Mouse (Mus musculus) NIH3T3 (cell line): ENCODE data around the gene Trpm6.

ENCODE experiments used
- DNase-seq: peaks from one replicate; pipeline ENCODE4 v3.0.0-alpha.2; 2012; ENCODE audit warnings: low read depth

Trpm6 gene

DNA sequence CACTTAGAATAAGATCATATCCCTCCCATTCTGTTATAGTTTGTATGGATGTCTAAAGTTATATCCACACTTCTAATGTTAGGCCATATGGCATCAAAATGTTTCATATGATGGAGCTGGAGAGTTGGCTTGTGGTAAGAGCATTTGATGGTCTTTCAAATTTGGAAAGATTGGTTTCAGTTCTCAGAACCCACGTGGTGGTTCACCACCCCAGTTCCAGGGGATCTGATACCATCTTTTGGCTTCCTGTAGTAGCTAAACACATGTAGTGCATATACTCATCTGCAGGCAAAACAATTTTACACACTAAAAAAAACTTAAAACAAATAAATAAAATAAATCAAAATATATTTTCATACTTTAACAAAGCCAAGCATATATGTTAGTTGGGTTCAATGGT is 21.3 kb downstream of the Trpm6 start:
- no peak for DNase-seq

DNA sequence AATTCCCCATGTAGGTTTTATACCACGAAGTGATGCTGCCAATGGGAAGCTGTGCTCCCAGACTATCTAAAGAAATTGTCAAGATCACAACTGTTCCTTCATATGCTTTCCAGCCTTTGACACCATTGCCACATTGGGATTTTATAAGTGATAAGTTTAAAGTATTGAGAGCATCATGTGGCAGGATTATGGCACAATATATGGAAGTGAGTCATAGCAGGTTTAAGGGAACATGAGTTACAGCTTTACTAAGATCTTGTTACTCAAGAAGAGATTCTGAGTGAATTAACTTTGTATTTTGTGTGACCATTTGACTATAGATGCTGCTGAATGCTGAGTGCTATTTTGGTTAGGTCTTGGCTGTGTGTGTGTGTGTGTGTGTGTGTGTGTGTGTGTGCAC is 21.8 kb downstream of the Trpm6 start:
- peak; percentile 42 for DNase-seq

DNA sequence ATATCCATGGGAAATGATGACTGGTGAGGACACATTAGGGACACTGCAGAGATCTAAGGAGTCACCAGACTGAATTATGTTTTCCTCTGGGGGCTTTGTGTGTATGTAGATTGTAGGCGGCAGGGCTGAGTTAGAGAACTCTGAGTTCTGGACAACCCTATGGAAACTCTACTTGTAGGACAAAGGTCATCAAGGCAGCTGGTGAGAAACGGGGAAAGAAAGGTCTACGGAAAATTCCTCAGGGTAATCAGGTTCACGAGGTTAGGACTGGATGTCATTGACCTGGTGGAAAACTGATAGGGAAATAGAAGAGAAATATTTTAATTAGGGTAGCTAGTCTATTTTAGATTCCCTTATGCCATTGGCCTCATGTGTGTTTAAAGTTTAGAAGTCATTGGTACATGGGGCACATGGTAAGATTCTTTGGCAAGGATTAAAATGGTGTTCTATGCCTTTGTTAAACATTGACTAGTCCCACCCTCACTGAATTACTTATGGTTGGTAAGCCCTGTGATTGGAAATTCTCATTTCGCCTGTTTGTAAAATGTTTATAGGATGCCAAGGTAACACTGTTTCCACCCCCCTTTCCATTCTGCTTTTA is 23.2 kb downstream of the Trpm6 start:
- no peak for DNase-seq

DNA sequence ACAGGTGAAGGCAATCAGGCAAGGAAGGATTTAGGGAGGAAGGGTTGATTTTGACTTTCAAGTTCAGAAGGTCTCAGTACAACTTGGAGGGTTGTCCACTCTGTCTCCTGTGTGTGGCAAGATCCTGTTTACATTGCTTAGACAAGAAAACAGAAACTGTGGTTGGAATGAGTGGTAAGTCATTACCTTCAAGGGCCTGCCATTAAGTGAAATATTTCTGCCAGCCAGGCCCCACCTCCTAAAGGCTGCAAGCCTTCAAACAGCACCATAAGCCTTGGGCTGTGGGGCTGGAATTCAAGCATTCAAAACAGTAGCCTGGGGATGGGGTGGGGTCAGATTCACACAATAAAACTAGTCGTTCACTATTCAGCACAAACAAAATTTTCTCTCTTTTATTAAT is 24.3 kb downstream of the Trpm6 start:
- DNase-seq: no peak

DNA sequence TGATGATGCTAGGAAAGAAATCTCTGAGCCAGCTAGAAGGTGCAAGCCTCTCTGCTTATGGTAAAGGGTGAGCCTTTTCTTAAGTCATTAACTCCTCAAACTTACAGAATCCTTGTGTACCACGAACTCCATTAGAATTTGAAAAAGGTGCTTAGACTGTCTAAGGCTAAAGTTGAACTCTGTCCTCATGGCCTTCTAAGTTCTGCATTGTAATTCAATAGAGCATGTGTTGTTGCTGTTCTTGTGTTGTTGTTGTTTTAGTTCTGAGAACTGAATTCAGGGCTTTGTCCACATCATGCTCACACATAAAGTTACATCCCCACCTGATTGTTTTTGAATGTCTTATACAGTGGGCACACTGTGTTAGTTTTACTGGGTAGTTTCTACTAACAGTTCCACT is 49.9 kb downstream of the Trpm6 start:
- no peak for DNase-seq

DNA sequence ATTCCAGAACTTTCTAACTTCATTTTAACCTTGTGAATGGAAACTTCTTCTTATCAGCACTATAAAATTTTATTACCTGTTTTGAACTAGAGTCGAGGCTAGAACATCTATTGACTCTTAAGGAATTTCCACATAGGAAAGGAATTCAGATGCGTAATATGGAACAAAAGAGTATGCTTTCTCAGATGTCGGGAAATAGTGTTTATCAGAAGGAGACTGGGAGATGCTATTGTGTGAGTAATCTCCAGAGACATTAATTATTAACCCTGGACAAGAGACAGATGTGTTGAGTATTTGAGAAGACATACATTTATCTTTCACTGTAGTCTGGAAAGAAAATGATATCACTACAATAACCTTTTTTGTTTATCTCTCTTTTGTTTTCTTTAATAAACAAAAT is 61.5 kb downstream of the Trpm6 start:
- no peak for DNase-seq

DNA sequence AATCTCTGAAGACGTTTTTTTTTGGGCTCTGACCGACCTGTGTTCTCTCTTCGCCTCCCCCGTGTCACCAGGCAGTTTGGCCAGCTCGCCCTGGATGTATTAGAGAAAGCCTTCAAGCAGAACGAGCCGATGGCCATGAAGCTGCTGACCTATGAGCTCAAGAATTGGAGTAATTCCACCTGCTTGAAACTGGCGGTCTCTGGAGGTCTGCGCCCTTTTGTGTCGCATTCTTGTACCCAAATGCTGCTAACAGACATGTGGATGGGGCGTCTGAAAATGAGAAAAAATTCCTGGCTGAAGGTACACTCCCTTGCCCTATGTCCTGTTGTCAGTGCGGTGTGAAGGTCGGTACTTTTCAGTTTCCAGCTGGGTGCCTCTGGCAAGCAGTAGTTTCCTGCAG is 65.4 kb downstream of the Trpm6 start:
- DNase-seq: no peak

DNA sequence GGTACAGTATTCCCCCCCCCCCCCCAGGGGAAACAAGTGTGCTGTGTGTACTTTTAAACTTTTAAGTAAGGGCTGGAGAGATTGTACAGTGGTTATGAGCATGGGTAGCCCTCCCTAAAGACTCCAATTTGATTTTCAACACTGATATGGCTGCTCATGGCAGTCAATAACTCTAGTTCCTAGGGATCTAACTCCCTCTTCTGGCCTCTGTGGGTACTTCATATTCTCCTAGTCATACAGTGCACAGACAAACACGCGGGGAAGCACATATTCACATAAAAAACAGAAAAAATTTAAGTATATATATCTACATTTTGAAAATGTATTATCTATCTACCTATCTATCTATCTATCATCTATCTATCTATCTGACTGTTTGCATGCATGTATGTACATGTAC is 67.6 kb downstream of the Trpm6 start:
- peak; percentile 55 for DNase-seq

DNA sequence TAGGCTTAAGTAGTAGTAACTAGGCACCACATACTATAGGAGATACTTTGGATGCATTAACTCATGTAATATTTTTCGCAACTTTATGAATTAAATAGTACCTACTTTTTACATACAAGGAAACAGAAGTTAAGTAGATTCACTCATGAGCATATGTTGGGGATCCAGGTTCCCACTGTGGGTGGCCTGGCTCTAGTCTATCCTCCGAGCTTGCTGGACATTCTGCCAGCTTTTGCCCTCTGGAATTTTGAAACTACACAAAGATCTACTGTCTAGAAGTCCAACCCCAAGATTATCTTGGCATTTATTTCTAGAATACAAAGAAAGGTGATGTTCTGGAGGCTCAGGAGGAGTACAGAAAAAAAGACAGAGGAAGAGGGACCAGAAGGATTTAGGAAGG is 78.8 kb downstream of the Trpm6 start:
- DNase-seq: no peak

DNA sequence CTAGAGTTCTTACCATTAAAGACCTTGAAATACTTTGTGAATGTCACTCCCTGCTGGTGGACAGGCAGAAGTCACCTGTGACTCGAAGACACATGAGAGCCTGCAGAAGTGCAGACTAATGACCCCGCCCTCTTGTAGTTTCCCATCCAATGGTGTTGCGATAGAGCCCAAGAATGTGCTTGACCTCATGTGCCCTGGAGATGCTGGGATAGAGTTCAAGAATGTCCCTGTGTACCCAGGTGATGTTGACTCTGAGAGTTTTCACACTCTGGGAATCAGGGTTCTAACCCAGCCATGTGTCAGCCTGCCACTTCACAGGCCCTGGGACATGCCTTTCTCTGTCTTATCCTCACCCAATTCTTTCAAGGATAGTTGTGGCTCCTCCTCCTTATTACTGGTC is 81.4 kb downstream of the Trpm6 start:
- no peak for DNase-seq

DNA sequence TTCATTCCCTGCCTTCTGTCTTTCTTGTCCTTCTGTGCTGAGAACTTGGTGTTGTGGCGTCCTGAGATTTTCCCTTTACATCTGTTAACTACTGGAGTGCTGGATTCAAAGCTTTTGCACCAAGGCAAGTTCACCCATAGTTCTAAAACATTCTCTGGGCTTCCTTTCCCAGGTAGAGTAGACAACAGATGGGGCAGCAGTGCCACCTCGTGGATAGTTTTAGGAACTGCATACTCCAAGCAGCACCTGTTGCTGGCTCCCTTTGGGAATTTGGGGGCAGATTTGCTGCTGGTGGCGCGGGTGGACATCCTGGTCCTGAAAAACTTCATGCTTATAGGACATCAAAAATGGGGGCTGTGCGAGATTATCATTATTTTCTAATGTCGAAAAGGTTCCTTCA is 85.2 kb downstream of the Trpm6 start:
- peak; percentile 87 for DNase-seq

DNA sequence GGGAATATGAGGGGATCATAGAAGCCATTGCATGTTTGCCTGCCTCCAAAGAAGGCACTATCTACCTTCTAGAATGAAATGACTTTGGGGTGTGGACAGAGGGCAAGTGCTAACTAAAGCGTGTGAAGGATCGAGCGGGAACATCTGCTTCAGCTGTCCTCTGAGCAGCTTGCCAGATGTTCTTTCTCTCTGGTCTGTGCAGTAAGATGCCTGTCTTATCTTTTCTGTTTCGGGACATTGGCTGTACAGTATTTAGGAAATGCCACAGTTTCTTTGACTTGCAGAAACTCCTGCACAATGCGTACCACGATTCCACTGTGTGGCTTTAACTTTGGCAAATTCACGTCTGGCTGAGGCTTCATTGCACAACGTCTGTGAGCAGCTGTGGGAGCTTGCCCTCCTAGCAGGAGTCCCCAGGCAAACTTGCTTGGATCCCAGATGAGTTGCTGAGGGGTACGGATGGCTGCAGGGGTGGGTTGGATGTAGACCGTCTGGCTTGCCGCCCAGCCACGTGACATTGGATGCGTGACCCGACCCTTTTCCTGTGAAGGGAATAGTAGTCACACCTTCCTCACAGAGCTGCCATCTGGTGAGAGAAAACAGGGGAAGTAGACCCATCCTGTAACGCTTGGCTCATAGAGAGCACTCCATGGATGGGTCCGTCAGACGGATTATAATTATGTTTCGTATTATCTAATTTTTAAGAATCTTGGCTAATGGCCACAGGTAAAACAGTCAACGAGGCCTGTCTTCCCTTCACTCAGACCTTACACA is 92.2 kb downstream of the Trpm6 start:
- DNase-seq: no peak

DNA sequence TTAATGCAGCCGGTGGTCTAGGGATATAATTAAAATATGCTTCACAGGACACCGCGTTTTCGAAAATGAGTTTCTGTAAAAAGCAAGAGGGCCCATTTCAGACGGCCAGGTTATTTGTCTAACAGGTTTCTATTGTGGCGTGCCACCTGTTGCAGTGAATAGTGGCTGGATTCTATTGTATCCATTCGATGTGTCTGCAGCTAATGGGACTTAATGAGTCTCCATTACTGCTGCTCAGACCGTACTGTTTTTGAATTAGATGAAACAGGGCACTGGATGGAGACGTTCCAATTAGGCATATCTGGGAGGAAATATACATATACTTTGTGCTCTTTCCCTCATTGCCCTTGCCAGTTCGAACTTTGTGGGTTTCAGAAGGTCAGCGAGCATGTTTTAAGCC is 92.8 kb downstream of the Trpm6 start:
- no peak for DNase-seq

DNA sequence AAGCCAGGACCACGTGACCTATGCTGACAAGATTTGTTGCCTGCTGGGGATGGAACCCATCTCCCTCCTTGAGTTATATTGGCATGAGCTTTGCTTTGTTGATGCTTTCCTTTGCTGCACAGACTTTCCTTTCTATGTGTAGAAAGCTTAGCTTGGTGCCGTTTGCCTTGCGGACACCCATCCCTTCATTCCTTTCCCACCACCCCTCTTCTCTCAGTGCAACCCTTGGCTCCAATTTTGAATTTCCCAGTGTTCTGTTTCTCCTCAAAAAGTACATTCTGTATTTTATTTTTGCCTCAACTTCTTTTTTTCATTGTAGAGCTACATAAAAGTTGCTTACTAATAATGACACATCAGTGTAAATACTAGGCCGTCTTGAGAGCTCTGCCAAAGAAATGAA is 96.6 kb downstream of the Trpm6 start:
- no peak for DNase-seq

DNA sequence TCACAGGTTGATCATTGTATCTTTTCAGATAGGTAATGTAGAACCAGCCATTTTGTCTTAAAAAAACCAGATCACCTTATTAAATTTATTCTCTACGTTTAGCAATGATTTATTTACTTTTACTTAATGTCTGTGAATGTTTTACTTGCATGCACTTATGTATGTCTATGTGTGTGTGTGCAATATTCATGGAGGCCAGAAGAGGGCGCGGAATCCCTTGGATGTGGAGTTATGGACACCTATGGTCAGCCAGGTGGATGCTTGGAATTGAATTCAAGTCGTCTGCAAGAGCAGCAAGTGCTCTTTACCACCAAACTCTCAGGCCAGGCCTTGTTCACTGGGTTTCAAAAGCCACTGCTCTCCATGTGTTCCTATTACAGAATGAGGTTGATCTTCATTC is 118.5 kb downstream of the Trpm6 start:
- DNase-seq: peak; percentile 24

DNA sequence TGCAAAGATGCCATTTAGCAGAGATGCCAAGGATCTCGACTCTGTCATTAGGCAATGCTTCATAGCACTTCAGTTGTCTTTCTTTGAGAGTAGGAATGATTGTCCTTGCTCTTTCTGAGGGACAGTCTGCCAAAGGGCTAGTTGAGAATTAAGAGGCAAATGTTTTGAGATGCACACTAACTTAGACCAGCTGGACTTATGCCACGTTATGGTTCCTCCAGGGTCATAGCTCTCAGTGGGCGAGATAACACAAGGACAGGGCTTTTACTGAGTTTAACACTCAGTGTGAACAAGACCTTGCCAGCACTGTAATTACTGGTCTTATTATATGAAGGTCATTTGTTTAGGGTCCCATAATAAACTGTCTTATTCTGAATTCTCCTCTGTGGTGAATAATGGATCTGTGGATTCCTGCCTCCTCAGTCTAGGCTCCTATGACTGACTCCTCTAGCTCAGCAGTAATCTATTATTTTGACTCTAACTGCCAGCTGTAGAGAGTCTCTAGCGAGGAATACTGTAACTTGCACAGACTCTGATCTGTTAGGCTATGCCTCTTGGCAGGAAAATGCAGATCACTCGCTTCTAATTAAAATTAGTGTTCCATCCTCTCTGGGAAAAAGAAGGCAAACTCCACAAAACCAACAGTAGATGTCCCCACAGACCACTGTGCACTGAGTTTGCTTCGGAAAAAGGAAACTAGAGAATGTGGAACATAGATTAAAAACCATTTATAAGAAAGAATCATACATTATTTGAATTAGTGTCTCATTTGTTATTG is 123.2 kb downstream of the Trpm6 start:
- peak; percentile 83 for DNase-seq

DNA sequence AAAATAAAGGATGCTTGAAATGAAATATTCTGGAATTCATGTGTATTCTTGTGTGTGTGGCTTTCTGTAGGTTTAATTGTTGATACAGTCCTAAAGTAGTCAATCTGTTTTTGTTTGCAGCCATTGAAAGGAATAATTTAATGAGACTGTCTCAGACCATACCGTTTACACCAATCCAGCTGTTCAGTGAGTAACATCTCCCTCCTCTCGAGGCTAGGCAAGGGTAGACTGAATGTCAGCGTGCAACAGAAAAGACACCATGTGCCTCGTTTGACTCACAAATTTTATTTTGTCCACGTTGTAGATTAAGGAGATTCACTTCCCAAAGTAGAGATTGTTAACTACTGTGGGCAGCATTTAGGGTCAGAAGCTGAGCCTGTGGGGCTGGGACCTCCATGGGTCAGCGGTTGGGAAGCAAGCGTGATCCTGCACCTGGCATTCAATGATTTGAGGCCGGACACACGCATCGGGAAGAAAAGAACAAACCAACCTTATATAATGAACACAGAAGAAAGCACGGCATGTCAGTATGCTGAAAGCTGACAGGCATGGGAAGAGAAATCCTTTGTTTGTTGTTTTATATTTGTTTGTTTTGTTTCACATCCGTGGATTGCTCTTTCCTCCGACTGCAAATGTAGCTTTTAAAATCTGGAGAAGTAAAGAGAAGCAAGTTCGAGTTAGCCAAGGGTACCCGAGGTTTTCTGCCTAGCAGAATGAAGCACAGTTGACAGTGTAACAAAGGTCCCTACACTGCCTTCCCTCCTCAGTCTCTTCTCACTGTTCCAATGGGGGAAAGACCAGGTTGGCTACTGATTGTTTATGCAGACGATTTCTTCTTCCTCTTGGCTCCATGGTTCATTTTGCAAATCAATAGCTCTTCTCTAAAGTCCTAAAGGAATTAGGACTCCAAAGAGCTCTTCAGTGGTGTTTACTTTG is 124.2 kb downstream of the Trpm6 start:
- no peak for DNase-seq

DNA sequence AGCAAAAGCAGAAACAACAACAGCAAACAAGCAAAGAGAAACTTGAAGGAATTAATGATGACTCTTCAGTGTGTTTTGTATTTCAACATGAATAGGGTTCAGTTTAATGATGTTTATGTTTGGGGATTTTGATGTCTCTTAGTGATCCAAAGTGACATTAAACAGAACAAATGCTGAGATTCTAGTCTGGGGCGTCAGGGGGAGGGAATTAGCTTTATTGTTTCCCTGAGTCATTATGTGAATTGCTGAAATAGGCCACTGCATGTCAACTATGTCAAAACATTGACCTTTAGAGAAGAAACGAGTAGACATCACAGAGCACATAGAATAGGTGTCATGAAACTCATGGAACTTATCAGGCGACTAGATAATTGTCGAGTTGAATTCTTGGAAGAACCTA is 129.5 kb downstream of the Trpm6 start:
- no peak for DNase-seq

DNA sequence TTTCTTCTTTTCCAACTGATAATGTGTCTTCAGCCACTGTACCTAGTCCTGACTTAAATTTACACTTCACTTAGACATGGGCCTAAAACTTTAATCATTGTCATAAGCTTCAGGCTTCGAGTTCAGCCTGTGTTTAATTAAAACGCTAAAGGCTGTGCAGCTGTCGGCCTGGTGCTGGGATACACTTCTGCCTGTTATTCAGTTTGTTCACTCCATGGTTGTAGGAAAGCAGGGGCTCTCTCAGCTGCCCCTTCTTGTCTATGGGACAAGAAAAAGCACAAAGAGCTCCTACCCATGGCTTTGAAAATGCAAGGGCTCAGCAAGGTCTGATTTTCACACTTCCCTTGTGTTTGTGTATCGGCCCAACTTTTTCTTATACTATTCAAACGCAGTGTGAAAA is 131.4 kb downstream of the Trpm6 start:
- no peak for DNase-seq

DNA sequence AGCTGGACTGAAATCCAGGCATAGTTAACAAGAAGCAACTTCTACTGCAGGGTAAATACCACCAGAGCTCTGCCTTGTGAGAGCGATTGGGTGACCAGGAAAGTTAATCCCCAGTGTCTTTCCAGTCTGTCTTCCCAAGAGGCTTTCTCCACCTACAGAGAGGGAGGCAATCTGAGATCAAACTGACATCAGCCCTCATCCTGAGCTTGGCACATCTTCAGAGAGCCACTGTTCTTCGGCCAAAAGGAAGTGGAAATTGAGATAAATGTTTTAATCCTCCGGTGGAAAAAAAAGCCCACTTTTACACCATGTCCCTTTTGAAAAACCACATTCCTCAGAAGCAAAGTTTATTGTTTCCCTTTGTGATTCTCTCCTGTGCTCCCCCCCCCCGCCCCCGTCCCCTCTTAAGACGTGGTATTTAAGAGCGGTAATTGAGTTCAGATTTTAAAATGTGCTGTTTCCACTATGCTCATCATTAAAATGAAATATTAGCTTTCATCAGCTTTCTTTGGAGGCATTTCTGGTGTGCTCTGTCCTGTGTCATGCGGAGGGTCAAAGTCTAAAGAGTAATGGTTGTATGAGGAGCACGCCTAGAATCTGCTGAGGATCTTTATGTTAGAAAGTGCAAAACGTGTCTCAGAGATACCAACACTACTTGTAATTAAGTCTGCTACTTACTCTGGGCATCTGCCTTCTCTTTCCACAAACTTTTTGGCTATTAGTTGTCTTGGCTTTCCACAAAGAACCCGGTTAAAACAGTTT is 138.0 kb downstream of the Trpm6 start:
- no peak for DNase-seq

DNA sequence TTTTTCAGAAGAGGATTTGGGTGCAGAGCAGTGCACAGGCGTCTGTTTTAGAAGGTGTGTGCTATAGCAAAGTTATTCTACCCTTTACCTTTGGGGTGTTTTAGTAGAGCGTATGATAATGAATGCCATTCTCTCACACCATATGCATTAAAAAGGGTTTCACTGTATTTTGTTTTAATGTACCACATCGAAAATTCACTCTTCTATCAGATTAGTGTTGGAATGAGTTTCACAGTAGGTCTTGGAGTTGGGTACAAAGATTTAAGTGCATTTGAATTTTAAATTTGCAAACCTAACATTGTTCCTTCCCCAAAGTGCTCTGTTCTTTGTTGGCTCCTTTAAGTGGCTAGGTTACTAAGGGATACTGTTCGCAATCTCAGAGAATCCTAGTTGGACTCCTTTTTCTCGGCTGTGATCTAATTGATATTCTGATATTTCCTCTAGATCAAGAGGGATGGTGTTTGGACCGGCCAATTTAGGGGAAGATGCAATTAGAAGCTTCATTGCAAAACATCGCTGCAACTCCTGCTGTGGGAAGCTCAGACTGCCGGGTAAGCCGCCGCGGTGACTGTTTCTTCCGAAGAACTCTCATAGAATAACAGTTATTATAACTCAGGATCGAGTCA is 138.8 kb downstream of the Trpm6 start:
- no peak for DNase-seq
